Mouse (Mus musculus) heart, embryonic 11.5 days (tissue): ENCODE measurements around the gene Tlr5. TPM values are rescaled to one million over a fixed set of nuclear protein-coding genes. Genes with fewer than 3 reads are reported as not detected.

Experiments used
- ATAC-seq: fragments of 200-750 bp; cut with Nextera tagmentation; replicated peaks from 2 replicates; pipeline ENCODE4 v1.8.0; 2017; ENCODE audit warnings: moderate library complexity; ENCODE audit not compliant: insufficient number of reproducible peaks, low FRiP score, low TSS enrichment
- H3K27ac ChIP-seq: fragments of 300-500 bp; sonication (generic); 2 replicates; pipeline ENCODE4 v1.5.1; 2014; ENCODE audit warnings: mild to moderate bottlenecking, low read depth, low read length
- H3K27me3 ChIP-seq: fragments of 300-500 bp; sonication (generic); 2 replicates; pipeline ENCODE4 v1.6.1; 2014; ENCODE audit warnings: mild to moderate bottlenecking, low read length, mixed read lengths; ENCODE audit not compliant: control insufficient read depth, insufficient read depth
- H3K36me3 ChIP-seq: fragments of 300-500 bp; sonication (generic); 2 replicates; pipeline ENCODE4 v1.6.1; 2014; ENCODE audit warnings: mild to moderate bottlenecking, low read length, moderate library complexity, mixed read lengths; ENCODE audit not compliant: control insufficient read depth, insufficient read depth
- H3K4me1 ChIP-seq: fragments of 300-500 bp; sonication (generic); 2 replicates; pipeline ENCODE4 v1.6.1; 2014; ENCODE audit warnings: low read length; ENCODE audit not compliant: control insufficient read depth, insufficient read depth
- H3K4me2 ChIP-seq: fragments of 300-500 bp; sonication (generic); 2 replicates; pipeline ENCODE4 v1.6.1; 2014; ENCODE audit warnings: mild to moderate bottlenecking, moderate library complexity
- H3K4me3 ChIP-seq: fragments of 300-500 bp; sonication (generic); 2 replicates; pipeline ENCODE4 v1.5.1; 2014; ENCODE audit warnings: low read depth, low read length
- H3K9ac ChIP-seq: fragments of 300-500 bp; sonication (generic); 2 replicates; pipeline ENCODE4 v1.6.1; 2014; ENCODE audit warnings: mild to moderate bottlenecking, low read depth, low read length, moderate library complexity
- H3K9me3 ChIP-seq: fragments of 300-500 bp; sonication (generic); replicated peaks from 2 replicates; pipeline ENCODE4 v1.6.1; 2016; ENCODE audit warnings: low read length; ENCODE audit not compliant: control insufficient read depth
- WGBS: fragments of 180-500 bp; shearing (Covaris S2); extraction: QIAGEN DNeasy Blood & Tissue Kit; methylation state at CpG from one replicate; pipeline ENCODE4 v1.1.7; 2014; ENCODE audit not compliant: insufficient replicate concordance; 5-methylcytosine and 5-hydroxymethylcytosine counted together
- polyA plus RNA-seq: library from polyadenylated mRNA; unstranded; fragments of >200 nt; fragmentation: Nextera tagmentation; extraction: Ambion mirVana; gene quantifications from 2 replicates; pipeline ENCODE4 v1.2.1, GENCODE M21; 2014

Gene Tlr5
- polyA plus RNA-seq, 1 experiment from 2014 or later = 5.3 TPM

DNA sequence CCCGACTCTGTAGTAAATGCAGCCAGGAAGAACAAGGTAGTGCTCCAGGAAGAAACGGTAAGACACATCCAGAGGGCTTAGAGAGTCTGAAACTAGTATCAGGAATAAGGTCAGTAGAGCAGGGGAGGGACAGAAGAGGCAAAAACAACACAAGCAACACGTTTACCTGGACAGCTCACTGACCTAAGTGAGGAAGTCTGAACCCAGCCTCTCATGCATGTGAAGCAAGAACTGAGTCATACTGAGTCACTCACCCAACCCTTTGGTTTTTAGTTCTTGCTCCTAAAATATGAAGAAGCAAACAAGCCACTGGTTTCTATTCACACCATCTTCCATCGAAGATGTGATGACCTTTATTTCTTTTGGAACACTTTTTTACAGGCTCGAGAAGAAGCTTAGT is 9.9 kb upstream of the Tlr5 start:
- H3K4me2 ChIP-seq = no peak overlapping the region
- no peak overlapping the region for H3K4me3 ChIP-seq
- H3K4me1 ChIP-seq = no peaks in the 10 kb centered on the region
- whole genome bisulfite sequencing = 68% methylated on average over 5 of the region's 5 CpGs
- H3K27me3 ChIP-seq = no peaks in the 10 kb centered on the region; the same call in 1 of the 2 replicates
- no peak for ATAC-seq
- no peaks in the 10 kb centered on the region; the same call in 1 of the 2 replicates for H3K9me3 ChIP-seq
- H3K36me3 ChIP-seq = no peaks in the 10 kb centered on the region
- H3K27ac ChIP-seq = no peak overlapping the region
- no peak overlapping the region for H3K9ac ChIP-seq

DNA sequence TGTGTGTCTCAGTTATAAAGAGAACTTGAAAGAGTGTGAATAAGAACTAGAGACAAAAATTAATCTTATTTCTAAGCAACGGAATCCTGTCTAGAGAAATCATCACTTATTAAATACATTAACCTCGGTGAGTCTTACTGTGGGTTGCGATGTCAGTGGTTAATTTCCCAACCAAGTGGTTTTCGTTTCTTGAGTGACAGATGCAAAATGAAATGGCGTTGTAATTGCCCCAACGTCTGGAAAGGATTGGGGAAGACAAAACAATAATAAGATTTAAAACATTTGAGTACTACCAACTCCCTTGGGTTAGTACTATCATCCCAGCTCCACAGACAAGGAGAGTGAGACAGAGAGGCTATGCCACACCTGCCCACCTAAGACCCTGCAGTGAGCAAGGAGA is 9.0 kb upstream of the Tlr5 start:
- H3K27ac ChIP-seq = no peak overlapping the region
- no peak overlapping the region for H3K4me3 ChIP-seq
- WGBS = 75% methylated on average over 6 of the region's 6 CpGs
- ATAC-seq = no peak
- no peaks in the 10 kb centered on the region for H3K4me1 ChIP-seq
- H3K27me3 ChIP-seq = no peaks in the 10 kb centered on the region; the same call in 1 of the 2 replicates
- H3K9ac ChIP-seq = no peak overlapping the region
- no peak overlapping the region for H3K4me2 ChIP-seq
- no peaks in the 10 kb centered on the region for H3K36me3 ChIP-seq
- H3K9me3 ChIP-seq = no peaks in the 10 kb centered on the region; the same call in 1 of the 2 replicates

DNA sequence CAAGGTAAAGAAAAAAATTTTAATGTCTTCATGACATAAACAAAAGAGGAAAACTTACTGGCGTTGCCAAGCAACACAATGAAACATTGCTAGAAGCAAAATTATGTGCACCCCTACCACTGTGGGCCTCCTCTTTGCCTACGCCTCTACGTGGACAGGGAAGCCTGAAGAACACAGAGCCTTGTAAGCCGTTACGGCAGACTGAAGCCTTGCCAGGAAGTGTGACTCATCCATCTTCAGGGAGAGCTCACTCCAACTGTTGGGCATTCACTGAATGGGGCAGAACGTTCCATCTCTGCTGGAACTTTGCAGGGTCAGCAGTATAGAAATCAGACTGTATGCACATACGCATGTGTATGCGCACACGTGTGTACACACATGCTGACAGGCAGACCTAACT is 3.3 kb upstream of the Tlr5 start:
- no peak for ATAC-seq

DNA sequence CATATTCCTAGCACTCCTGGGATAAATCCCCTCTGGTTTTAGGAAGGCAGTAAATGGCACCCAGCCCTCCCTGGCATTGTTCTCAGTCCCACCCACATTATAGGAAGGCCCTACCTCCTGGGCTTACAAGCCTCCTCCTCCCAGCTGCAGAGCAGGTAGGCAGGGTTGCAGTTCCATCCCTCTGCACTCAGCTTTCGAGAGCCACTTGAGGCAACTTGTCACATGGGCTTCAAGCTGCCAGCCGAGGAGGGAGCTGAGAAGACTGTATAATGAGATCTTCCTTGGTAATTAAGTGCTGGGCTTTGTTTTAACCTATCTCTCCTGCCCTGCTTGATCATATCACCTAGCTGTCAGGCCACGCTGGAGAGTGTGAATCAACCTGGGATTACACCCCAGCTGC is 1.4 kb upstream of the Tlr5 start:
- H3K36me3 ChIP-seq = no peaks in the 10 kb centered on the region
- H3K27me3 ChIP-seq = 0 out of 2 replicates have a peak, but pooled peaks cover 3% of the 10 kb centered on the region
- no peak overlapping the region for H3K9ac ChIP-seq
- H3K4me2 ChIP-seq = peak overlapping the region; percentile 66
- H3K9me3 ChIP-seq = no peaks in the 10 kb centered on the region
- H3K4me1 ChIP-seq = peaks cover 33% of the 10 kb centered on the region
- 15% methylated on average over 3 of the region's 3 CpGs for WGBS
- no peak for ATAC-seq
- no peak overlapping the region for H3K4me3 ChIP-seq
- H3K27ac ChIP-seq = peak overlapping the region; percentile 77

More for the DNA sequence above, 3.3 kb upstream of the Tlr5 start:
- Histone ChIP-seq H3K4me1 (peaks cover 20% of the 10 kb centered on the region), H3K9ac (no peak overlapping the region), H3K4me2 (no peak overlapping the region), H3K27me3 (no peaks in the 10 kb centered on the region; the same call in 1 of the 2 replicates), H3K27ac (no peak overlapping the region), H3K36me3 (no peaks in the 10 kb centered on the region), H3K9me3 (no peaks in the 10 kb centered on the region; the same call in 1 of the 2 replicates), H3K4me3 (no peak overlapping the region)
- 58% methylated on average over 9 of the region's 9 CpGs for WGBS

DNA sequence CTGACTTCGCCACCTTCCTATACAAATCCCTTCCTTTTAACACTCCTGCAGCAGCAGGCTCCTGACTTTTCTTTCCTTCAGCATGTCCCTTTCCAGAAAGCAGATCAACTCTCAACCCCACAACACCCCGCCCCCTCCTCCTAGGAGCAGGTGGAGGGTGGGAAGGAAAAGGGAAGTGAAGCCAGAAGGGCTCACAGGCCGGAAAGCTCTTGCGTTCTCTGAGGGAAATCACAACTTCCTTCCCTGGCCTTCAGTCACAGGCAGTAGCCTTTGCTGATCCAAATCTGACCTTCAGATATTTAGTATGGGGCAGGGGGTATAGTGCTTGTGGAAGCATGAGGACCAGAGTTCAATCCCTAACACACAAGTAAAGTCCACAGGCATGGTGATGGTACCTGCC is 921 bp upstream of the Tlr5 start:
- Histone ChIP-seq H3K27ac (peak overlapping the region; percentile 77), H3K4me3 (no peak overlapping the region), H3K36me3 (no peaks in the 10 kb centered on the region), H3K27me3 (0 out of 2 replicates have a peak, but pooled peaks cover 5% of the 10 kb centered on the region), H3K4me2 (peak overlapping the region; percentile 66), H3K9me3 (no peaks in the 10 kb centered on the region), H3K9ac (peak overlapping the region; percentile 6; the same call in 1 of the 2 replicates), H3K4me1 (peaks cover 34% of the 10 kb centered on the region)
- 24% methylated on average over 4 of the region's 4 CpGs for WGBS
- no peak for ATAC-seq

DNA sequence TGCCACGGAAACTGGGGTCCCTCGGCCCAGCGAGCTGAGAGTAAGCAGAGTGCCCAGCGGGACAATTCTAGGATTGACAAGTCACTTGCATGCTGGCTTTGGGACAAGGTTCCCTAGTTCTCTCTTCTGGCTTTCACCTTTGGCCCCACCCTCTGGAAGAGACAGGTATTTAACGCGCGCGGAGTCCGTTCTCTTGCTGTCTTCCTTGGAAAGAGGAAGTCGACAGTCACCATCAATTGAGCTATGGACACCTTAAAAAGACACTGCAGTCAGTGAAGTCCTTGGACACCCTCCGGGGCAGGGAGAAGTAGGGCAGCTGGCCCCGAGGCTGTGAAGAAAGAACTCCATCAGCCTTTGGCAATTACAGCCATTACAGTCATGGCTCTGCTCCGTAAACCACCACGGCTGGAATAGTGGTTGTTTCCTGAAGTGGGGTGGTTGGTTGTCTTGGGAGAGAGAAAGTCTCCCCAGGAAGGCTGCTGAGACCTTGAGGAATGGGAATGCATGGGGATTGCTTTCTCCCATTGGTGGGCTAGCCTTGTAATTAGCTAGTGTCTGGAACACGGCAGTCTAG is 546 bp downstream of the Tlr5 start:
- 0 out of 2 replicates have a peak, but pooled peaks cover 5% of the 10 kb centered on the region for H3K27me3 ChIP-seq
- ATAC-seq = no peak
- H3K27ac ChIP-seq = peak overlapping the region; percentile 77
- no peaks in the 10 kb centered on the region for H3K36me3 ChIP-seq
- peaks cover 42% of the 10 kb centered on the region for H3K4me1 ChIP-seq
- no peaks in the 10 kb centered on the region for H3K9me3 ChIP-seq
- H3K9ac ChIP-seq = peak overlapping the region; percentile 68
- WGBS = 17% methylated on average over 15 of the region's 15 CpGs
- H3K4me2 ChIP-seq = peak overlapping the region; percentile 66
- H3K4me3 ChIP-seq = peak overlapping the region; percentile 40

DNA sequence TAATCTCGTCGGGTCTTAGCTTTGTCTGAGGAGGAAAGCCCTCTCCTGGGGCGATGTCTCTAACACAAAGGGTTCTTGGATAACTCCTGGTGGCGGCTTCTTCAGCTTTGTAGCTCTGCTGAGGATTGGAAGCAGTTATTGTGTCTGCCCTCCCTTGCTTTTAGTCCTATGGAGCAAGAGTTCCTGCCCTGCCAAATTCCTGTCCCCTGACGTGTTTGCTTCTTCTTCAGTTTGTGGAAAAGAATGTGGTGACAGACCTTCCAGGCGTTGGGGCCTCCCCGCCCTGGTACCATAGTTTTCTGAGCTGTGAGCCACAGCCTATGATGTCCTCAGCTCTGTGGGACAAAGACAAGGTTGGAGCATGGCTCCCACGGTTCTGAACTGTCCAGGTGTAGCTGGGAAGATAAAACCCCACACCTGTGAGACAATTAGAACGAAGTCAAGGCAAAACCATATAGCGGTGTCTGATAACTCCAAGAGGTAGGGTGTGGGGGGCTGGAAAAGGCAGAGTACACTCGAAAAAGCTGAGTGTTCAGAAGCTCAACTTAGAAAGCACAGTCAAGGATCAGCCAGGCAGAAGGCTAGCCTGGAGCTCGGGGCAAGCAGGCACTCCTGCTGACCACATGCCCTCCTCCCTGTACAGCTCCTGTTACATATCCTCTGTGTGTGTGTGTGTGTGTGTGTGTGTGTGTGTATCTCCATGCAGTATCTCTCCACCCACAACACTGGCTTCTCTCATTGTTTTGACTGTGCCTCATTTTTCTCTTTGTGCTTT is 1.8 kb downstream of the Tlr5 start:
- Histone ChIP-seq H3K36me3 (no peaks in the 10 kb centered on the region), H3K27me3 (0 out of 2 replicates have a peak, but pooled peaks cover 5% of the 10 kb centered on the region), H3K4me3 (no peak overlapping the region), H3K9me3 (no peaks in the 10 kb centered on the region), H3K9ac (no peak overlapping the region), H3K27ac (peak overlapping the region; percentile 42), H3K4me2 (peak overlapping the region; percentile 66), H3K4me1 (peaks cover 42% of the 10 kb centered on the region)
- no peak for ATAC-seq
- 49% methylated on average over 12 of the region's 12 CpGs for WGBS

DNA sequence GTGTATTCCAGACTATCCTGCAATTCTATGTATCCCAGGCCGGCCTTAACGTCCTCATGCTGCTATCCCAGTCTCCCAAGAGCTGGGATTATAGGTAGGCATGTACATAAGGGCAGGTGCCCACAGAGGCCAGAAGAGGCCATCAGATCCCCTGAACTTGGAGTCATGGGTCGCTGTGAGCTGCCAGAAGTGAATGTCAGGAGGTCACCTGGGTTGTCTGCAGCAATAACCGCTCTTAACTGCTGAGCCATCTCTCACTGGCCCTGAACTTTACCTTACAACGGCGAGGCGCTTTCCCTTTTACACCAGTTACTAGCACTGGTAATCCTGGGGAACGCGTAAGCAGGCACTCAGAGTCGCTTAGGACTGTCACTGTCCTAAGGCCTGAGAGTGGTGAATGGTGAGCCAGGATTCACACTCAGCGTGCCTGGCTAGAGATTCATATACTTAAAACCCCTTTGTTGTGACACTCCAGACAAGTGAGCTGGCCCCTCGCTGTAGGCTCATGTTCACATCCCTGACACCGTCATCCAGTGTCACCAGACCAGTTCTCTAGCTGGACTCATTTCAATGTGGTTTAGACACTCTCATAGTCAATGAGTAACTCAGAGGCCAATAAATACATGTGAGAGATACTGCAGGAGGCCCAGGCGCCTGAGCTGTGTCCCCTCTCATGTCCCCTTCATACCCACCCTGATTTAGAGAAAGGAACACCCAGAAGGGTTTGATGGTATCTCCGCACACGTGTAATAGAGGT is 2.6 kb downstream of the Tlr5 start:
- H3K4me2 ChIP-seq = peak overlapping the region; percentile 66; the same call in 1 of the 2 replicates
- H3K9me3 ChIP-seq = no peaks in the 10 kb centered on the region
- WGBS = 78% methylated on average over 16 of the region's 16 CpGs
- peaks cover 42% of the 10 kb centered on the region for H3K4me1 ChIP-seq
- H3K27ac ChIP-seq = peak overlapping the region; percentile 42; the same call in 1 of the 2 replicates
- H3K27me3 ChIP-seq = 0 out of 2 replicates have a peak, but pooled peaks cover 5% of the 10 kb centered on the region
- no peak for ATAC-seq
- H3K9ac ChIP-seq = no peak overlapping the region
- no peak overlapping the region for H3K4me3 ChIP-seq
- no peaks in the 10 kb centered on the region for H3K36me3 ChIP-seq
